ENCODE assay signal across 19 mouse cellular contexts in genomic region chr1:33555626-33556025, GRCm38 (mm10).
"Had no signal": no experiment of that assay in that cellular context is flagged by ENCODE, and none has a peak within 500 bp of the region (broad histone marks: within the 10 kb centered on the region; RNA-seq: fewer than 3 reads in every experiment).

No protein-coding gene starts in this region.

- H3K4me1 ChIP-seq: lung, embryonic 15.5 days; midbrain, embryonic 10.5 days; midbrain, embryonic 13.5 days; midbrain, embryonic 15.5 days; neural tube, embryonic 13.5 days; neural tube, embryonic 15.5 days had no signal

- H3K9ac ChIP-seq: liver, postnatal 0 days; lung, embryonic 15.5 days; midbrain, embryonic 13.5 days; midbrain, embryonic 15.5 days; neural tube, embryonic 13.5 days; neural tube, embryonic 15.5 days had no signal

- H3K27me3 ChIP-seq: lung, embryonic 15.5 days; midbrain, embryonic 13.5 days; midbrain, embryonic 15.5 days; neural tube, embryonic 13.5 days; neural tube, embryonic 15.5 days had no signal

- DNase-seq: liver, postnatal 0 days; lung, adult 2 months; lung, postnatal 4 days; retina, postnatal 1 day; right cerebral cortex, adult 18-20 months; right cerebral cortex, postnatal 25 days; right cerebral cortex, postnatal 4 days; spleen, adult 18-20 months; thymus, adult 18-20 months; thymus, postnatal 14 days; thymus, postnatal 36 days had no signal

- H3K36me3 ChIP-seq: lung, embryonic 15.5 days; midbrain, embryonic 13.5 days; midbrain, embryonic 15.5 days; neural tube, embryonic 13.5 days; neural tube, embryonic 15.5 days had no signal

- ATAC-seq: liver, postnatal 0 days; lung, postnatal 0 days; midbrain, embryonic 13.5 days; midbrain, embryonic 15.5 days had no signal

- H3K27ac ChIP-seq: lung, embryonic 15.5 days; midbrain, embryonic 10.5 days; midbrain, embryonic 13.5 days; midbrain, embryonic 15.5 days; neural tube, embryonic 13.5 days; neural tube, embryonic 15.5 days had no signal

- H3K4me3 ChIP-seq: lung, embryonic 15.5 days; midbrain, embryonic 10.5 days; midbrain, embryonic 13.5 days; midbrain, embryonic 15.5 days; myocyte; neural tube, embryonic 13.5 days; neural tube, embryonic 15.5 days had no signal

- H3K9me3 ChIP-seq: lung, embryonic 15.5 days; midbrain, embryonic 10.5 days; midbrain, embryonic 13.5 days; midbrain, embryonic 15.5 days; neural tube, embryonic 13.5 days; neural tube, embryonic 15.5 days had no signal

- H3K4me2 ChIP-seq: lung, embryonic 15.5 days; midbrain, embryonic 13.5 days; midbrain, embryonic 15.5 days; neural tube, embryonic 13.5 days; neural tube, embryonic 15.5 days had no signal
